Mouse (Mus musculus) lung, postnatal 0 days (tissue): ENCODE measurements around the gene Ciz1. TPM values are rescaled to one million over a fixed set of nuclear protein-coding genes. Genes with fewer than 3 reads are reported as not detected.

Experiments used
- ATAC-seq: fragments of 200-750 bp; cut with Nextera tagmentation; 2 replicates; pipeline ENCODE4 v1.8.0; 2017; ENCODE audit warnings: moderate library complexity
- DNase-seq: peaks from one replicate; pipeline ENCODE4 v3.0.0-alpha.2; 2016; ENCODE audit warnings: low spot score
- H3K27ac ChIP-seq: fragments of 300-500 bp; sonication (generic); 2 replicates; pipeline ENCODE4 v1.5.1; 2014; ENCODE audit warnings: antibody characterized with exemption, mild to moderate bottlenecking, low read length, mixed read lengths
- H3K27me3 ChIP-seq: fragments of 300-500 bp; sonication (generic); replicated peaks from 2 replicates; pipeline ENCODE4 v1.6.1; 2014; ENCODE audit warnings: low read length, mixed read lengths; ENCODE audit not compliant: insufficient read depth
- H3K36me3 ChIP-seq: fragments of 300-500 bp; sonication (generic); 2 replicates; pipeline ENCODE4 v1.6.1; 2014; ENCODE audit warnings: low read length, mixed read lengths; ENCODE audit not compliant: insufficient read depth
- H3K4me1 ChIP-seq: fragments of 300-500 bp; sonication (generic); 2 replicates; pipeline ENCODE4 v1.6.1; 2014; ENCODE audit warnings: antibody characterized with exemption, low read depth, low read length, mixed read lengths; ENCODE audit not compliant: insufficient read depth
- H3K4me2 ChIP-seq: fragments of 300-500 bp; sonication (generic); replicated peaks from 2 replicates; pipeline ENCODE4 v1.6.1; 2014; ENCODE audit warnings: low read depth, mild to moderate bottlenecking, low read length, moderate library complexity, mixed read lengths
- H3K4me3 ChIP-seq: fragments of 300-500 bp; sonication (generic); 2 replicates; pipeline ENCODE4 v1.5.1; 2014; ENCODE audit warnings: low read depth, low read length
- H3K9ac ChIP-seq: fragments of 300-500 bp; sonication (generic); replicated peaks from 2 replicates; pipeline ENCODE4 v1.6.1; 2014; ENCODE audit warnings: low read depth, mild to moderate bottlenecking
- H3K9me3 ChIP-seq: fragments of 300-500 bp; sonication (generic); 2 replicates; pipeline ENCODE4 v1.6.1; 2016; ENCODE audit warnings: low read length, mixed read lengths
- CTCF ChIP-seq: IDR thresholded peaks from 2 replicates; pipeline ENCODE4 v1.5.1; 2016; ENCODE audit warnings: antibody characterized with exemption, mild to moderate bottlenecking
- EP300 ChIP-seq: IDR thresholded peaks from 2 replicates; pipeline ENCODE4 v1.6.1; 2016; ENCODE audit warnings: antibody characterized with exemption, mild to moderate bottlenecking, control low read depth
- WGBS: fragments of 180-500 bp; shearing (Covaris S2); extraction: QIAGEN DNeasy Blood & Tissue Kit; methylation state at CpG from one replicate; pipeline ENCODE4 v1.1.7; 2014; 5-methylcytosine and 5-hydroxymethylcytosine counted together
- polyA plus RNA-seq: library from polyadenylated mRNA; unstranded; fragments of >200 nt; fragmentation: Nextera tagmentation; extraction: Ambion mirVana; gene quantifications from 2 replicates; pipeline ENCODE4 v1.2.1, GENCODE M21; 2015

The Ciz1 gene
- polyA plus RNA-seq, 1 experiment from 2014 or later, result 20.1 TPM

DNA sequence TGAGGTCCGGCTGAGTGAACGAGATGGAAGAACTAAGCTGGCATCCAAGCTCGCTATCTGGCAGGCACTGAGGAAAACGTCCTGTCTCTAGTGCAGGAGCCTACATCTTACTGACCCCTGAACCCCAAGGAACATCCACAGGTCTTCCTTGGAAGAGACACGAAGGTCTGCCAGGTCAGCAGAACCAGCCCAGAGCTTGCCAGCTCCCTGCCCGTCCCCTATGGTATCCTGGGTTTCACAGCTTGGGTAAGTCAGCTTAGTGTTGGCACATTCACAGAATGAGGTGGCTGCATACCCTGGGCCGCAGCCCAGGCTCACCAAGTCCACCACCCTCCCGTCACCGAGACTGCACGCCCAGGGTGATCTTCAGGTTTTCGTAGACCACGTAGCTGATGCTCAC, 63.7 kb downstream of the Ciz1 start:
- DNase-seq (no peak), ATAC-seq (no peak)
- Histone ChIP-seq H3K27ac (no peak overlapping the region), H3K9me3 (no peaks in the 10 kb centered on the region), H3K4me3 (no peak overlapping the region), H3K4me2 (no peak overlapping the region), H3K4me1 (0 out of 2 replicates have a peak, but pooled peaks cover 5% of the 10 kb centered on the region), H3K36me3 (peaks cover 43% of the 10 kb centered on the region), H3K27me3 (no peaks in the 10 kb centered on the region), H3K9ac (no peak overlapping the region)
- TF ChIP-seq EP300, result no peak
- TF ChIP-seq CTCF, result no peak
- WGBS, result 95% methylated on average over 12 of the region's 12 CpGs

DNA sequence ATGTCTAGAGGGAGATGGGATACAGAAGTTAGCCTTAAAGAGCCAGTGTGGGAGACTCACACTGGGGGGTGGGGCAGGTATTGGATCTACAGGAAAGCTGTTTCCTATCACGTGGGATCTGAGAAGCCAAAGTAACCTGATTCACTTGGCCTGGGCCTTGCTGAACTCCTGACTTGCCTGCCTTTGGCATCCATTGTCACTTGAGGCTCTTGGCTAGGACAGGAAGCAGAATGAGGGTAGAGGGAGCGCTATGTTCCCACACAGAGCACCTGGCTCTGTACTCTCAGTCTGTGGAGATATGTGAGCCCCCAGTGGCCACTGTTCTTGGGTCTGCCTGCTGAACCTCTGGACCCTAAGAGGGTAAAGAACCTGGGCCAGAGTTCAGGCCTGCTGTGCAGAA, 64.4 kb downstream of the Ciz1 start:
- ATAC-seq (no peak), DNase-seq (no peak)
- 79% methylated on average over 2 of the region's 2 CpGs for WGBS
- Histone ChIP-seq H3K27ac (no peak overlapping the region), H3K27me3 (no peaks in the 10 kb centered on the region), H3K4me3 (no peak overlapping the region), H3K36me3 (peaks cover 43% of the 10 kb centered on the region), H3K4me1 (peaks cover 7% of the 10 kb centered on the region), H3K9me3 (no peaks in the 10 kb centered on the region), H3K4me2 (no peak overlapping the region), H3K9ac (no peak overlapping the region)
- TF ChIP-seq EP300 (no peak), CTCF (no peak)

DNA sequence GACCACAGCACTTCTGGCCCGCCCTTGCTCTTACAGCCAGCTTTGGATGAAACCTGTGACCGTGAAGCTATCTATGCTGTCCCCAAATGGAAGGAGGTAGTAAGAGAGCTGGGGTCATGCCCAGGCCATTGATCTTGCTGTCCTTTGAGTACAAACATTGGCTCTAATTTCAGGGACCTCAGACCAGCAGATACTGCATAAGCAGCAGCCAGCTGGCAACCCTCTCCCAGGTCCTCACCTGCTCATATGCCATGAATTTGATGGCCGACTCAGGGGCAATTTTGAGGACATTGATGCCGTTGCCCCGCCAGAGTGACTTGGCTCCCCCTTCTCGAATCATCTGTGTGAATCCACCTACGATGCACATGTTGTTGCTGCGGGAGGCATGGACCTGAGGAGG, 65.4 kb downstream of the Ciz1 start:
- Histone ChIP-seq H3K4me2 (no peak overlapping the region), H3K9ac (no peak overlapping the region), H3K4me3 (no peak overlapping the region), H3K9me3 (no peaks in the 10 kb centered on the region), H3K4me1 (peaks cover 13% of the 10 kb centered on the region), H3K27me3 (no peaks in the 10 kb centered on the region), H3K27ac (no peak overlapping the region), H3K36me3 (peaks cover 43% of the 10 kb centered on the region)
- WGBS, result 74% methylated on average over 8 of the region's 8 CpGs
- ATAC-seq (no peak), DNase-seq (no peak)
- TF ChIP-seq EP300, result no peak
- no peak for TF ChIP-seq CTCF

DNA sequence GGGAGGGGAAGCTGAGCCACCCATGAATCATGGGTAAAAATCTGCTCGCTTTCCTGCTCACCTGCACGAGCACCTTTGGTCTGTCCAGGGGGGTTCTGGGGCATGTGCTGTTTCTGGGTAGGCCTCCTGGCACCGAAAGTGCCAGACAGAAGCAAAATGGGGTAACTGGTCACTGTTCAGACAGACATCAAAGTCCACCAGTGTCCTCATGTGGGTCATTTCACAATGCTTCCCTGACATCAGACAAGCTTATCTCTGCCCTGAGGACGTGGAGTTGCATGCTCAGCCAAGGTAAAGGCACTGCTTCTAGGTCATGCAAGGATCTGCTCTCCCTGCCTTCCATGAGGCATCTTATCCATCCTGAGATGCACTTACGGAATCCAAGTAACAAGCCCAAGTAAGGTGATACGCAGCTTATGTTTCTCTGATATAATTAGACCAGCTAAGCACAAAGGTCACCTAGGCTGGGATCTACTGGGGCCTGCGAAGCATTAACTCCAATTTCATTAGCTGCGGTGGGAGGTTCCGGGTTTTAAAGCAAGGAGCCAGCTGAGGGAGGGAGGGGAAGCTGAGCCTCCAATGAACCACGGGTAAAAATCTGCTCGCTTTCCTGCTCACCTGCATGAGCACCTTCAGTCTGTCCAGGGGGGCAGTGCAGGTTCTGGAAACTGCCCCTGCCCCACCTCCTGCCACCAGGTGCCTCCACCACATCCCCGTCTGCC, 66.5 kb downstream of the Ciz1 start:
- no peak overlapping the region for H3K4me3 ChIP-seq
- no peak overlapping the region for H3K9ac ChIP-seq
- ATAC-seq (no peak), DNase-seq (no peak)
- no peak overlapping the region for H3K4me2 ChIP-seq
- WGBS, result 82% methylated on average over 12 of the region's 12 CpGs
- no peaks in the 10 kb centered on the region for H3K27me3 ChIP-seq
- H3K27ac ChIP-seq, result no peak overlapping the region
- H3K4me1 ChIP-seq, result peaks cover 21% of the 10 kb centered on the region
- H3K36me3 ChIP-seq, result peaks cover 43% of the 10 kb centered on the region
- TF ChIP-seq CTCF (no peak), EP300 (no peak)
- H3K9me3 ChIP-seq, result no peaks in the 10 kb centered on the region

GRCm38 (mm10) chr2:32419359-32419758, 67.2 kb downstream of the Ciz1 start:
- H3K4me1 ChIP-seq, result peaks cover 21% of the 10 kb centered on the region
- H3K4me2 ChIP-seq, result no peak overlapping the region
- H3K27me3 ChIP-seq, result no peaks in the 10 kb centered on the region
- H3K27ac ChIP-seq, result no peak overlapping the region
- H3K9ac ChIP-seq, result no peak overlapping the region
- H3K4me3 ChIP-seq, result no peak overlapping the region
- 65% methylated on average over 3 of the region's 3 CpGs for WGBS
- ATAC-seq (0 out of 2 replicates have a peak, but pooled peaks have one; percentile 4), DNase-seq (peak; percentile 73)
- no peak; the same call in 1 of the 2 replicates for TF ChIP-seq EP300
- TF ChIP-seq CTCF, result no peak
- peaks cover 43% of the 10 kb centered on the region for H3K36me3 ChIP-seq
- H3K9me3 ChIP-seq, result no peaks in the 10 kb centered on the region

DNA sequence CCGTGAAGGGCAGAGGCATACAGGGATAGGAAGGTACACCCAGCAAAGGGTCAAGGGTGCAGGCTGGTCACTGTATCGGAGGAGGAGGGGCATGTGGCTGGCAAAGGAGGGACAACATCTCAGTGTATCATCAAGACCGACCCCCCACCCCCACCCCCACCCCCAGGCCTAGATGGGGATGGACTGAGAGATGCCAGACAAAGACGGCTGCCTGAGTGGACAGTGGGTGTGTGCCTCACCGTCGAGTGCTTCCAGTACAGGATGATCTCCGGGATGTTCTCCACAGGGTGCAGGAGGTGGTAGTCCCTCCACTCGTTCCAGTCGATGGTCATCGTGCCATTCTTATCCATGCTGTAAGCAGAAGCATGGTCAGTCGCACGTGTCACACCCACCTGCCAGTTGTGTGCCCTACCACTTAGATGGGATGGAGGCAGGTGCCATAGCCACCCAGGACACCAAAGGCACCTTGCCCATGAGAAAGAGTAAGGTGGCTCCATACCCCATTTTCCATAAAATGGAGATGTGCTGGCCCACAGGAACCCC, 68.0 kb downstream of the Ciz1 start:
- peaks cover 41% of the 10 kb centered on the region for H3K36me3 ChIP-seq
- H3K27ac ChIP-seq, result no peak overlapping the region
- no peaks in the 10 kb centered on the region for H3K9me3 ChIP-seq
- H3K9ac ChIP-seq, result no peak overlapping the region
- no peaks in the 10 kb centered on the region for H3K27me3 ChIP-seq
- peaks cover 26% of the 10 kb centered on the region for H3K4me1 ChIP-seq
- 92% methylated on average over 11 of the region's 12 CpGs for WGBS
- ATAC-seq, result no peak
- no peak for DNase-seq
- no peak for TF ChIP-seq EP300
- no peak for TF ChIP-seq CTCF
- no peak overlapping the region for H3K4me3 ChIP-seq
- H3K4me2 ChIP-seq, result no peak overlapping the region
